8 mouse cellular contexts compared by ENCODE assay signal in the genomic region with DNA sequence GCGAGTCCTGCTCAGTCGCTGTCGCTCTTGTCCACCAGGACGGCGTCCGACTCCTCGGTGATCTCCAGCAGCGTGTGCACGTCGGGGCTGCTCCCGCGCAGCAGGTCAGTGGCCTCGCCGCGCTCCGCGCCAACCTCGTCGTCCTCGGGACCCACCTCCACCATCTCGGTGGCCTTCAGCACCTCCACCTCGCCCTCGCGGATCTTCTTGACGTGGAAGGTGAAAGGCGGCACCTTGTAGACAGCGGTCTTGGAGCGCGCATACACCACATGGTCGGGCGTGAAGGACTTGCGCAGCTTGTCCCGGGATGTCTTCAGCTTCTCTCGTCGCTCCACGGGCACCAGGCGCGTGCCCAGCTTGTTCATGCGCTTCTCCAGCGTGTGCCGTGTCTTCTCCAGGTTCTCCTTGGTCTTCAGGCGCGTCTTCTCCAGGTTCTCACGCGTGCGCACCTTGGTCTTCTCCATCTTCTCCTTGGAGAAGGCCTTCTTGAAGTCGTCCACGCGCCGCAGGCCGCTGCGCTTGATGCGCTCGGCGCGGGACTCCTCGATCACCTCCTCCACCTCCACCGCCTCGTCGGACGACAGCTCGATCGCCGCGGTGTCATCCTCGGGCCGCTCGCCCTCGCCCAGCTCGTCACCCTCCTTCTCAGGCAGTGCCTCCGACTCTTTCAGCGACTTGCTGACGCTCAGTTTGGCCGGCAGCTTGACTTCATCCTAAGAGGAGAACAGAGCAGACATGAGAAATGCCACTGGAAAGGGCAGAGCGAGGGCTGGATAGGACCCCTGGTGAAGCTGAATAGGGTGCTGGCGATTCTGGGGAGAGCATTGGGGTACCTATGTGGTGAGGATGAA. TPM values are rescaled to one million over a fixed set of nuclear protein-coding genes. Genes with fewer than 3 reads are reported as not detected.
A peak's percentile ranks its signal among the peaks of the same experiment; 100 is the strongest.
DNase-seq lines count a peak whose midpoint lies in the region; ATAC-seq lines count a peak whose summit lies in the region.

No protein-coding gene starts in this region.

- H3K9me3 ChIP-seq in limb, embryonic 15.5 days: no peaks in the 10 kb centered on the region

- H3K36me3 ChIP-seq in limb, embryonic 15.5 days: peaks cover 30% of the 10 kb centered on the region

- peaks cover 53% of the 10 kb centered on the region for H3K4me1 ChIP-seq in limb, embryonic 15.5 days

- ATAC-seq in CD4-positive, CD25-positive, alpha-beta regulatory T cell, adult 4 months: no peak
- no peak for ATAC-seq in limb, embryonic 15.5 days (ENCODE audit: insufficient number of reproducible peaks, low FRiP score, low TSS enrichment, low read depth)

- WGBS in limb, embryonic 15.5 days: 29% methylated on average over 76 of the region's 76 CpGs

- H3K27ac ChIP-seq in limb, embryonic 15.5 days: no peak overlapping the region

- H3K4me3 ChIP-seq in limb, embryonic 15.5 days: no peak overlapping the region

- peak; percentile 19 for DNase-seq in CD4-positive, CD25-positive, alpha-beta regulatory T cell, adult 2 months (ENCODE audit: low read depth, low spot score)
- peak; percentile 22 for DNase-seq in right cerebral cortex, postnatal 25 days
- no peak for DNase-seq in right cerebral cortex, postnatal 36 days (ENCODE audit: low spot score in 2 of 2)
- no peak for DNase-seq in urinary bladder, postnatal 25 days (ENCODE audit: low spot score)
- DNase-seq in right cerebral cortex, adult 2 months (ENCODE audit: low spot score in 2 of 2): no peak
- no peak for DNase-seq in adrenal gland, postnatal 4 days (ENCODE audit: low spot score in 2 of 2)

- peak overlapping the region; percentile 31; the same call in 1 of the 2 replicates for H3K4me2 ChIP-seq in limb, embryonic 15.5 days

- peaks cover 18% of the 10 kb centered on the region for H3K27me3 ChIP-seq in limb, embryonic 15.5 days

- 0 out of 2 replicates have a peak overlapping the region, but pooled peaks have one; percentile 5 for H3K9ac ChIP-seq in limb, embryonic 15.5 days

RNA-seq across cellular contexts. Expression of a gene that starts 11.8 kb away (rescaled TPM):
- 1 to 10 TPM; 1.8 to 3.1 TPM for polyA plus RNA-seq in CD4-positive, CD25-positive, alpha-beta regulatory T cell, adult 4 months (2017; shearing (Covaris generic))
- 368 and 413 TPM in 2 replicates for polyA plus RNA-seq in limb, embryonic 15.5 days (2015; fragmentation: Nextera tagmentation; extraction: Ambion mirVana)
- total RNA-seq in adrenal gland, postnatal 4 days (2021): 100 to 1,000 TPM; 294 to 319 TPM

RNA-seq across cellular contexts. Expression of a gene that starts 19.5 kb away (rescaled TPM):
- polyA plus RNA-seq in CD4-positive, CD25-positive, alpha-beta regulatory T cell, adult 4 months (2017; shearing (Covaris generic)): 100 to 1,000 TPM; 105 to 122 TPM
- polyA plus RNA-seq in limb, embryonic 15.5 days (2015; fragmentation: Nextera tagmentation; extraction: Ambion mirVana): 72.9 and 85.2 TPM in 2 replicates
- total RNA-seq in adrenal gland, postnatal 4 days (2021): 10 to 100 TPM; 72.8 to 74.9 TPM

RNA-seq across cellular contexts. Expression of a gene that starts 50.4 kb away (rescaled TPM):
- polyA plus RNA-seq in CD4-positive, CD25-positive, alpha-beta regulatory T cell, adult 4 months (2017; shearing (Covaris generic)): 10 to 100 TPM in 1 of 2 experiments, 1 to 10 TPM in 1; 7.0 to 15.7 TPM
- polyA plus RNA-seq in limb, embryonic 15.5 days (2015; fragmentation: Nextera tagmentation; extraction: Ambion mirVana): 39.5 and 43.6 TPM in 2 replicates
- total RNA-seq in adrenal gland, postnatal 4 days (2021): 100 to 1,000 TPM; 103 to 106 TPM

Comparison
In these comparisons a context has a peak if more than half of its experiments do, and no peak if none do; other contexts are left out.
1. DNase-seq: peak in CD4-positive, CD25-positive, alpha-beta regulatory T cell, adult 2 months (single experiment) and right cerebral cortex, postnatal 25 days (single experiment); none in right cerebral cortex, postnatal 36 days (0 of 2), urinary bladder, postnatal 25 days (single experiment), right cerebral cortex, adult 2 months (0 of 2) and adrenal gland, postnatal 4 days (0 of 2).
2. RNA of a gene that starts 11.8 kb away (polyA plus RNA-seq): 368 to 413 TPM in limb, embryonic 15.5 days; 1.8 to 3.1 TPM in CD4-positive, CD25-positive, alpha-beta regulatory T cell, adult 4 months; every median in the first group is over 10 times any median in the second.